Mouse (Mus musculus) cerebellum, adult 9-11 months (tissue): Measurements from ENCODE around the gene 1110025L11Rik.
"Not testable (repeated sequence)": the region's sequence is repeated elsewhere in the genome, so short reads cannot be mapped to it uniquely, and the experiment has no call there.

Experiments
- DNase-seq: peaks from one replicate; pipeline ENCODE4 v3.0.0; 2022

Gene 1110025L11Rik

GRCm38 (mm10) chr16:89063902-89064301 lies at the start of gene 1110025L11Rik:
Gene 1110025L11Rik (minus strand): TSS chr16:89064002.
- not testable (repeated sequence) for DNase-seq

- DNase-seq: not testable (repeated sequence)
These were observed 7.2 kb upstream of the 1110025L11Rik start for GRCm38 (mm10) chr16:89071041-89071440.

DNA sequence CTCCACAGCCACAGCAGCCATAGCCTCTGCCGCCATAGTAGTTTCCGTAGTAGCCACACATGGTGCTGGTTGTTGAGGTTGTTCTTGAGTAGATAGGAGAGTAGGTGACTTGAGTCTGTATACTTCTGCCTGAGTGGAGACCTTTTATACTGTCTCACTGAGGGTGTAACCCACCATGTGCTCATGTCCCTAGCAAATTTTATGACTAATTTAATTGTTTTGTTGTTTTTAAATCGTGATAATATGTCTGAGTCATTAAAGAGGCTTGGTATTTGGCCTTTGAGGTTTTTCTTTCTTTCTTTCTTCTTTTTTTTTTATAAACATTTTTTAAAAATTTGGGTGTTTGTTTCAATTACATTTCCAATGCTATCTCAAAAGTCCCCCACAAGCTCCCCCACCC lies 16.0 kb downstream of the 1110025L11Rik start, which contains the start of gene Krtap6-5:
Gene Krtap6-5, minus strand, starts transcription at position 101 of the 400 bp plus-strand sequence.
- no peak for DNase-seq

DNA sequence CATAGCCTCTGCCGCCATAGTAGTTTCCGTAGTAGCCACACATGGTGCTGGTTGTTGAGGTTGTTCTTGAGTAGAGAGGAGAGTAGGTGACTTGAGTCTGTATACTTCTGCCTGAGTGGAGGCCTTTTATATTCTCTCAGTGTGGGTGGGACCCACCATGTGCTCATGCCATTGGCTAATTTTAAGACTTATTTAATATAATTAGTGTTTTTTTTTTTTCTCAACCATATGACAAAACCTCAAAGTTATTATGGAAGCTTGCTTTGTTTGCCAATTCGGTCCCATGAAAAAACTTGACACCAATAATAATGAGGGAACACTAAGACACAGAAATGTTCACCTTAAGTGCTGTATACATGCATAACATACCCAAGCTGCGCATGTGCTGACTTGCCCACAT lies 22.4 kb downstream of the 1110025L11Rik start, which contains the start of gene Gm10228:
Gene Gm10228, minus strand, starts transcription at position 101 of the 400 bp plus-strand sequence.
- not testable (repeated sequence) for DNase-seq

DNA sequence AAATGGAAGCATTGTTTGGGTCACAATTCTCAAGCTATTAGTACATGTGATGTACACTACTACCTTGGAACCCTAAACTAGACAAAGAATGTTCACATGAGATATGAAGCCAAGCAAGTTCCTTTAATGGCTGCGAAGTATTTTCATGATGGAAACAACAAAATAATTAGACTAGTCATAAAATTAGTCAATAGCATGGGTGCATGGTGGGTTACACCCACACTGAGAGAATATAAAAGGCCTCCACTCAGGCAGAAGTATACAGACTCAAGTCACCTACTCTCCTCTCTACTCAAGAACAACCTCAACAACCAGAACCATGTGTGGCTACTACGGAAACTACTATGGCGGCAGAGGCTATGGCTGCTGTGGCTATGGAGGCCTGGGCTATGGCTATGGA lies 32.4 kb downstream of the 1110025L11Rik start, which contains the start of gene Krtap6-1:
Gene Krtap6-1, plus strand, starts transcription at position 301 of the 400 bp plus-strand sequence.
- DNase-seq: not testable (repeated sequence)

GRCm38 (mm10) chr16:89014984-89015383 lies 48.8 kb downstream of the 1110025L11Rik start, which contains the start of gene Gm10229:
Gene Gm10229 (plus strand): TSS chr16:89015284.
- DNase-seq: not testable (repeated sequence)

GRCm38 (mm10) chr16:89013973-89014372 lies 49.8 kb downstream of the 1110025L11Rik start:
- no peak for DNase-seq
